Mouse (Mus musculus): ENCODE data around the gene Poc1a.

The Poc1a gene

DNA sequence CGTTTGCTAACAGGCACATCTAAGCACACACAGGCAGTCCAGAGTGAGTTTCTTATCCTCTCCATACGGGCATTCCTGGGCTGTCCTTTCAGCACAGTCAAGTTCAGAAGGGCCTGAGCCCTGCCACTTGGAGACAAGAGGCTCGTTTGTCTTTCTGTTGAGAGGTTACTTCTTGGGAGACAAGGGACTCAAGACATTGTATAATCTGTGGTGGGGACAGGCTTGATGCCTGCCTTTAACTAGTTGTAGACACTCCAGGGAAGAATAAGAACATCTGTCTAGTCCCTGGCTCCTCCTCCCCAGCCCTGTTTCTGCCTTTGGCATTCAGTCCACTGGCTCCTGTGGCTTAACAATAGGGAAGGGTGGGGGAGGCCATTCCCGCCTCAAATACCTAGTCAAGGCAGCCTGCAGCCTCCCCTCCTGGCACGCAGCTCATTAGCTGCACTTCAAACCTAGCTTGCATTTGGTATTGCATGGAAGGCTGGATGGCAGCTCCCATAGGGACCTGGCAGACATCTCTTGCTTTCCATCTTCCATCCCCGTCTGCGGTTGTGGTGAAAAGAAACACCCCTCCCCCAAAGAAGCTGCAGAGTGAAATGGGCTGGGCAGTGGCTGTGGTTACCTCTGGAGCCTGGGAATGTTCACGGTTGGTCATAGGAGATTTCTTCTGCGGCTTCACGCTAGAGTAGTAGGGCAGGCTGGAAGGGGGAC, 57.8 kb downstream of the Poc1a start:
- no peak for DNase-seq (ENCODE audit: low spot score)

DNA sequence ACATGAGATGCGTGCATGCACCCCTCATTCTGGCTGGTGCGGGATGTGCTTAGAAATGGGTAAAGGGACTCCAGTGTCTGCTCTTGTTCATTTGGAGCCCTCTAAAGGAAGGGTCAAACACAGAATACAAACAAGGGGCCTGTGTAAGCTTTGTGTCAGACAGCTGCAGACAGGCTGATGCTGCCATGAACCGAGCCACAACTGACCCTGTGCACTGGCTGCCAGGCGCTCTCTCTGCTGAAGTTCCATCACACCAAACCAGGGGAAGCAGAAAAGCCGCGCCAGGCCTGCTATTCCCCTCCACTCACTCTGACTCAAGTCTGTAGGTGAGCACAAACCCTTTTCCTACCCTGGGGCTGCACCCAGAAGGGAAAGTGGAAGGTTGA, 58.3 kb downstream of the Poc1a start:
- DNase-seq (ENCODE audit: low spot score), result no peak

DNA sequence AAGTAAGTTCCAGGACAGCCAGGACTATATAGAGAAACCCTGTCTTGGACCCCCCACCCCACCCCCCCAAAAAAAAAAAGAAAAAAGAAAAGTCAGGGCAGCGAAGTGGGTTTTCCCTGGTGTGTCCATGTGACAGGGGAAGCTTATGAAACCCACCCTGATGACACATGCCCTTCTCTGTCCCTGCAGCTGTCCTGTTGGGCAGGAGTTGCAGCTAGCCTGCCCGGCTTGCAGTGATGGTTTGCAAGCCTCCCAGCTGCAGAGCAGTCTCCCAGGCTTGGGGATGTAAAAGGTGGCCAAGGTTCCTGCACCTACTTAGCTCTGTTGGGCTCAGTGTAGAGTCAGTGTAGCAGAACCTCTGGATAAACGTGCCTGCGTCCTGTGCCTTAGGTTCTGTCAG, 58.9 kb downstream of the Poc1a start:
- DNase-seq (ENCODE audit: low spot score), result no peak

- DNase-seq (ENCODE audit: low spot score), result no peak
Measured at GRCm38 (mm10) chr9:106340501-106341312, 59.8 kb downstream of the Poc1a start.

- no peak for DNase-seq (ENCODE audit: low spot score)
Measured at GRCm38 (mm10) chr9:106341313-106341686, 60.4 kb downstream of the Poc1a start.

- no peak for DNase-seq (ENCODE audit: low spot score)
Measured at GRCm38 (mm10) chr9:106342573-106342972, 61.7 kb downstream of the Poc1a start.

DNA sequence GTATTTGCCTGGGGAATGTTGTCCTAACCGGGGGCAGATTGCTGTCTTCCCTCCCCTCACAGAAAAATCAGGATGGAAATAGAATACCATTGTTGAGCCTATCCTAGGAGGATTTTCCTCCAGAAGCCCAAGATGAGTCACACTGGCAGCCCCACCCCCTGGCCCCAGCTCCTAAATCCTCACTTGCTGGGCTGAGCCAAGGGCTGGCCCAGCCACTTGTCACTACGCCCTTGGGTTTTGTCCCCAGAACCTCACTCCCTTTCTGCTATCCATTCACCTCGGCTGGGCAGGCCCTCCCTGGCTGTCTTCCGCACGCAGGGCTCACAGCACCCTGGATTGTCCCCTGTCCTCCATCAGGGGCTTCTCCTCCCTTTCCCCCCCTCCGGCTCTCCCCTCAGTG, 64.3 kb downstream of the Poc1a start:
- no peak for DNase-seq (ENCODE audit: low spot score)

- DNase-seq (ENCODE audit: low spot score), result no peak
Measured at GRCm38 (mm10) chr9:106345630-106346029, 64.8 kb downstream of the Poc1a start.

- no peak for DNase-seq (ENCODE audit: low spot score)
Measured at GRCm38 (mm10) chr9:106348281-106348680, 67.4 kb downstream of the Poc1a start.

DNA sequence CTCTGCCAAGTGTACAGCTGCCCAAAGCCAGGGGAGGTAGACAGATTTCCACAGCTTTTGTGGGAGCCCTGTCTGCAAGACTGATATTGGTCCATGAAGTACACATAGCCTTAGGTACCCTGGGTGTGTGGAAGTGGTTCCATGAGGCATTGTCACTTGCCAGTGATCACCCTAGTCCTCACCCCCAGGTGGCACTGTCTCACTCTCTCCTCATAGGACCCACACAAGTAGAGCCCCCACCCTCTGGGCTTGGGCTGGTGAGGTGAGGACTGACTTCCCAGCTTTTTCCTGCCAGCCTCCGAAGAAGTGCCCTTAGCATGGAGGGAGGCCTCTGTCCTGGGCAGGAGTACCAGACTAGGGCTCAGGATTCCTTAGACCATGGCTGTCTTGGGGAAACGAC, 68.2 kb downstream of the Poc1a start:
- no peak for DNase-seq (ENCODE audit: low spot score)

GRCm38 (mm10) chr9:106351178-106351577, 70.3 kb downstream of the Poc1a start:
- DNase-seq (ENCODE audit: low spot score), result no peak

DNA sequence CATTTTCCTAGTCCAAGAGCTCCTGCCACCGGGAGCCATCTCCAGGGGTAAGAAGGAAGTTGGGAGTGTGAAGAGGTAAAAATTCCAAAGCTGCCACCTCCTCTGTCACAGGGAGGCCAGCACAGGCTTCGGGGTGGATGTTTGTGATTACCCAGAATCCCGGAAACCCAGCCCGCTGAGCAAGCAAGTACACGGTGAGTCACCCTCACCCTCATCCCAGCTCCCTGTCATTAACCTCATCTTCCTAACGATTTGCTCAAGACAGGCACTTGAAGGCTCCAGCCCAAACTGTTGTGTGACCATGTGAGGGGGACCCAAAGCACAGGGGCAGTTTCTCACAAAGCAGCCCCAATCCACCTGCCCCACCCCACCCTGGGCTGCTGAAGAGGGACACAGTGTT, 72.9 kb downstream of the Poc1a start:
- no peak for DNase-seq (ENCODE audit: low spot score)

DNA sequence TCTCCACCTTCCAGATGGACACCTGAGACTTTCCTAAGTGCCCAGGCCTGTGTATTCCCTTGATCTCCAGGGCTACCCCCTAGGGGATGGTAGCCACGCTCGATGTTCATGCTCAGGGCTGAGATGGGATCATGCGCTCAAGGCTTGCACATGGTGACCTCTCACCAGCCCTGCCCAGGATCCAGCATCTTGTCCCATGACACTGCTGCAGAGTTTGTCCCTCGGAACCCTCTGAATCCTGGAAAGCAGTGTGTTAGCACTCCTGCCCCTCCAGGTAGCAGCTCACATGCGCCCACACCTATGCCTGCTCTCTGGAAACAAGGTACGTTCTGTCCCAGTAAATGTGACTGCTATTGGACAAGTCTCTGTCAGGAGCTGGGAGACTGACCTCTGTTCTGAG, 73.9 kb downstream of the Poc1a start:
- no peak for DNase-seq (ENCODE audit: low spot score)

- DNase-seq (ENCODE audit: low spot score), result no peak
Measured at GRCm38 (mm10) chr9:106355217-106355974, 74.5 kb downstream of the Poc1a start.

DNA sequence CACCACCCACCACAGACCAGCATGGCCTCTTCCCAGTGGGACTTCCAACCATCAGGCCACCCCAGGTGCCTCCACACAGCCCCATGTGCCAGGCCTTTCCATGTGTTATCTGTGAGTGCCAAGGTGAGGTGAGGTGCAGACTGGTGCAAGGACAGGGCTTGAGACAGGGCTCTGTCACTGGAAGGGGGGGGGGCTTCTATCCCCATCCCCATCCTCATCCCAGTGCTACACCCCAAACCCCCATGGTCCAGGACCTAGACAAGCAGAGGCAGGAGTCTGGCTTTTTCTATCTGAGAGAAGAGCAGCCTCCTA, 75.1 kb downstream of the Poc1a start:
- DNase-seq (ENCODE audit: low spot score), result no peak

GRCm38 (mm10) chr9:106356323-106356844, 75.5 kb downstream of the Poc1a start:
- no peak for DNase-seq (ENCODE audit: low spot score)

GRCm38 (mm10) chr9:106357167-106357566, 76.3 kb downstream of the Poc1a start:
- DNase-seq (ENCODE audit: low spot score), result no peak

GRCm38 (mm10) chr9:106359297-106359696, 78.4 kb downstream of the Poc1a start:
- DNase-seq (ENCODE audit: low spot score), result no peak

GRCm38 (mm10) chr9:106361140-106361539, 80.3 kb downstream of the Poc1a start:
- no peak for DNase-seq (ENCODE audit: low spot score)

DNA sequence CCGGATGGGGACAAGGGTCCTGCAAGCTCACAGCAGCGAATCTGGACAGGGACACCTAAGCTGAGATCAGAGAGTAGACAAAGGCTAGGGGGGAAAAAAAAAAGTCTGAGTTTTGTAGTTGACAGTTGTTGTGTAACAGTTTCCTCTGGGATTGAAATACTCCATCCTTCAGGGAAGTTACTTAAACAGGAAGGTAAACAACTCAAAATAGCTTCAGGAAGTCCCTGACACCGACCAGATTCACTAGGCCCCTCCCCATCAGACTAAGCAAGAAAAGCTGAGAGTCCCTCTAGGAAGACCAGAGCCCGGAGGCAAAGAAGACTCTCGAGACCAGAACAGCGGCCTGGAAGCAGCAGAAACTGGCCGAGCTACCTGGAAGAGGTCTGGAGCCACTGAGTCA, 84.5 kb downstream of the Poc1a start:
- no peak for DNase-seq (ENCODE audit: low spot score)

- DNase-seq (ENCODE audit: low spot score), result no peak
Measured at GRCm38 (mm10) chr9:106366188-106366587, 85.3 kb downstream of the Poc1a start.

GRCm38 (mm10) chr9:106367001-106367400, 86.1 kb downstream of the Poc1a start:
- no peak for DNase-seq (ENCODE audit: low spot score)

GRCm38 (mm10) chr9:106367592-106368111, 86.8 kb downstream of the Poc1a start:
- peak; percentile 90 for DNase-seq (ENCODE audit: low spot score)
